Mouse (Mus musculus): ENCODE measurements around the gene Magea5.
"Not testable (repeated sequence)": the region's sequence is repeated elsewhere in the genome, so short reads cannot be mapped to it uniquely, and the experiment has no call there.

Magea5 gene

DNA sequence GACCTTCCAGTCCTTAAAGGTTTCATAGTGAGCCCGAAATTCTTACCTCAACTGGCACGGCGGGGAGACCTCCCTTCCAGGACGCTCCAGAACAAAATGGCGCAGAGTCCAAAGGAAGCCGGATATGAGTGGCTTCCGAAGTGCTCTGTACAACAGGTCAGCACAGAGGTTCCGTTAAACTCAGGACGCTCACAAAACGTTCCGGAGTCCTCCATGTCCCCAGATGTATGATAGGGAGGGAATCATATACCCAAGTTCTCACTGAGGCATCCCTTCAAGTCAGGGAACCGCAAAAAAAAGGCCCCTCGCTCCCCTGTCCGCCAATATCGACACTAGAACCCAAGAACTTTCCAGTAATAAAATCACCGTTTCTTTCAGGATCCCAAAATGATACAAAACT, at the start of gene Magea5:
Magea5 (minus strand) TSS at position 101 of the 400 bp plus-strand sequence.
- DNase-seq = not testable (repeated sequence)

- DNase-seq = peak in 1 of 2 experiments; percentile 1
These were observed 35.1 kb upstream of the Magea5 start for GRCm38 (mm10) chrX:155098024-155098423.

GRCm38 (mm10) chrX:155093566-155093965, 30.6 kb upstream of the Magea5 start, which contains the start of gene Magea2:
Gene Magea2, minus strand, starts transcription at chrX:155093666.
- not testable (repeated sequence) for DNase-seq

DNA sequence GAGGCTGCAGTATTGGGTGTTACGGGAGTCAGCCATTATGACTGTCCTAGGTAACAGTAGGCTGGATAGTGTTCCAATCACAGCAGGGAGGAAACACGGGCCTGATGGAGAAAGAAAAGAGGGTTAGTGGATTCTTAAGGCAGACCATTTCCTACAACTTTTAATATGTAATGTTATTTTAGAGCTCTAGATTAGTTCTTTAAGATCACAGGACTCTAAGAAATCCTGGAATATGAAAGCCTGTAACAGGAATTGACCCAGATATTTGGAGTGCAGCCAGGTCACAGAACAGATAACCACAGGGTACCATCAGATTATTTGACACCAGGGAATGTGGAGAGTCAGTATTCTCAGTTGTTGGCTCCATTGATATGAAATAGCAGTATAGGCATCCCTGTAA, 26.7 kb upstream of the Magea5 start, which contains the start of gene Magea1:
Magea1 (minus strand) TSS at position 101 of the 400 bp plus-strand sequence.
- not testable (repeated sequence) for DNase-seq
